Mouse (Mus musculus): ENCODE results near the gene Tmem60.

Gene Tmem60

GRCm38 (mm10) chr5:20906191-20906590 is 24.2 kb downstream of the Tmem60 start:
- no peak for DNase-seq (ENCODE audit: low read depth)

GRCm38 (mm10) chr5:20911741-20912140 is 29.8 kb downstream of the Tmem60 start:
- no peak for DNase-seq (ENCODE audit: low read depth)

- DNase-seq (ENCODE audit: low read depth): peak; percentile 31
Observed at GRCm38 (mm10) chr5:20913372-20914275, 31.6 kb downstream of the Tmem60 start.

- DNase-seq (ENCODE audit: low read depth): no peak
Observed at GRCm38 (mm10) chr5:20918967-20919366, 37.0 kb downstream of the Tmem60 start.

GRCm38 (mm10) chr5:20919566-20919965 is 37.6 kb downstream of the Tmem60 start:
- DNase-seq (ENCODE audit: low read depth): no peak

GRCm38 (mm10) chr5:20924608-20925007 is 42.6 kb downstream of the Tmem60 start:
- no peak for DNase-seq (ENCODE audit: low read depth)

- no peak for DNase-seq (ENCODE audit: low read depth)
Observed at GRCm38 (mm10) chr5:20925451-20925850, 43.5 kb downstream of the Tmem60 start.

GRCm38 (mm10) chr5:20929669-20930151 is 47.7 kb downstream of the Tmem60 start:
- DNase-seq (ENCODE audit: low read depth): no peak

- DNase-seq (ENCODE audit: low read depth): no peak
Observed at GRCm38 (mm10) chr5:20930430-20930829, 48.4 kb downstream of the Tmem60 start.

GRCm38 (mm10) chr5:20931300-20931699 is 49.3 kb downstream of the Tmem60 start:
- DNase-seq (ENCODE audit: low read depth): no peak

- no peak for DNase-seq (ENCODE audit: low read depth)
Observed at GRCm38 (mm10) chr5:20932585-20932984, 50.6 kb downstream of the Tmem60 start.

- no peak for DNase-seq (ENCODE audit: low read depth)
Observed at GRCm38 (mm10) chr5:20935934-20936333, 53.9 kb downstream of the Tmem60 start.

Measured in fibroblast of lung, adult 2 months (primary cell).